Mouse (Mus musculus): ENCODE data around the gene Adamtsl4. TPM values are rescaled to one million over a fixed set of nuclear protein-coding genes. Genes with fewer than 3 reads are reported as not detected.

The Adamtsl4 gene
- total and polyA plus RNA-seq, 2 experiments from 2014 or later, result 1.0 to 1.4 TPM

DNA sequence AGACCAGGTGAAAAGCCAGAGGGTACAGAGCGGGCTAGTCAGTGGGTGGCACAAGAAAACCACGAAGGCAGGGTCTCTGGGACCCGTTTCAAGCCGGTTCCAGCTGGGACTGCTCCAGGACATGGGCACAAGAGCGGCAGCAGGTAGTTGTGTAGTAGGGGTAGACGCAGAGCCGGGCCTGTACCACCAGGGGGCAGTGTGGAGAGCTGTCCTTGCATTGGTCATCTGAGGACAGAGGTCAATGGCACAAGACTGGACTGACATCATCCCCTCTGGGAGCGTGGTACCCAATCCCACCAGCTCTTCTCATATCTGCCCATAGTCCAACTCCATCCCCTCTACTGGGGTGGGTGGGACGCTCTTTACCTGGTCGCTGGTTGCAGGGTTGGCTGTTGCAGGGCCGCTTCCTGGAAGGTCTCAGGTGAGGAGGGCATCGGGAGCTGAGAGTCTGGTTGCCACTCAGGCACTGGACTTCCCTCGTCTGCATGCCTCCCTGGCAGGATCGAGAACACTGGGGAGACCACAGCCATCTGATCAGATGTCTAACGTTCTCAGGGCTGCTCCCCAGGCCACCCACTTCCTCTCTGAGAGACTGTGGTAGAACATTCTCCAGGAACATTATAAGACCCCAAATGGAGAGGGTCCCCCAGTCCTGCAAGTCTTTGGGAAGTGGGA lies 10.8 kb downstream of the Adamtsl4 start:
- WGBS, result 59% methylated on average over 15 of the region's 15 CpGs
- peak; percentile 67 for TF ChIP-seq CTCF (IDR thresholded peaks at IDR 0.05)
- H3K9ac ChIP-seq (replicated peaks; ENCODE audit: low read length, poor library complexity, severe bottlenecking), result no peak overlapping the region

DNA sequence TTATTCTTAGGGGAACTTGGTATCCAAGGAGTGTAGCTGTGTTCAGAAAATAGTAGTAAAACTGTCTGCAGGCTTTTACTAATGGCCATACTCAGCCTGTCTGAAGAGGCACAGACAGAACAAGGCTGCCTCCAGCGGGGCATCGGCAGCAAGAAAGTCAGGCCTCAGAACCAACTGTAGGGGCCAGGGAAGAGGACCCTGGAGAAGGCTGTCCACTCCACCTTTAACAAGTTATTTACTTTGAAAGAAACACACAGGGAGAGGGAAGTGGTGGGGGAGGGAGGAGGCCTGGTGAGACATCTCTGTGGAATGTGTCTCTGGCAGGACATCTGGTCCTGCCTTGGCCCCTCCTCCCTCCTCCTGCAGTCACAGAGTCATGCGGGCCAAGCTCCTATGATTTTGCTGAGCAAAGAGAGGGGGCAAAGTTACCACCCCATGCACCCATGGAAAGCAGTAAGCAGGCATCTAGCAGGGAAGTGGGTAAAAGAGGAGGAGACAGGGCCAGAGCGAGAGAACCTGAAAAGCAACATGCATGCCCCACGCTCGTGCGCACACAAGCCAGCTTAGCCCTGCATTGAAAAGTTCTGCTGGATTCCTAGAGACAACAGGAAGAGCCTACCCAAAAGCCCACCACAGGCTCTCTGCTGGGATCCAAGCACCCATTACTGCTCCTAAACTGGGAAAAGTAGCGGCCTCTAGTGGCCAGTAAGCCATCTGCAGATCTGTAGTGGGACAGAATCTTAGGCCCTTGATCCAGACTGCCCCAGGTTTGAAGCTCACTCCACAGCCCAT lies 12.2 kb downstream of the Adamtsl4 start:
- no peaks in the 10 kb centered on the region for H3K27me3 ChIP-seq (ENCODE audit: insufficient read depth, low read length)
- no peaks in the 10 kb centered on the region for H3K36me3 ChIP-seq (ENCODE audit: insufficient read depth, low read length)
- peak; percentile 74 for DNase-seq (ENCODE audit: low spot score)
- H3K4me1 ChIP-seq (ENCODE audit: insufficient read depth, low read length), result no peaks in the 10 kb centered on the region
- H3K9me3 ChIP-seq (ENCODE audit: low read length), result no peaks in the 10 kb centered on the region
- 0 out of 2 replicates have a peak overlapping the region, but pooled peaks have one; percentile 13 for H3K9ac ChIP-seq (replicated peaks; ENCODE audit: low read length, poor library complexity, severe bottlenecking)
- no peak overlapping the region for H3K4me3 ChIP-seq (ENCODE audit: low read depth, low read length)
- H3K27ac ChIP-seq (ENCODE audit: low read depth, low read length), result peak overlapping the region; percentile 65
- no peak overlapping the region for H3K4me2 ChIP-seq (ENCODE audit: low read depth, low read length, poor library complexity, severe bottlenecking)
- TF ChIP-seq CTCF (IDR thresholded peaks at IDR 0.05), result peak; percentile 83
- no peak for ATAC-seq (ENCODE audit: low FRiP score)
- 34% methylated on average over 8 of the region's 8 CpGs for WGBS

More for the DNA sequence above, 10.8 kb downstream of the Adamtsl4 start:
- no peaks in the 10 kb centered on the region for H3K27me3 ChIP-seq (ENCODE audit: insufficient read depth, low read length)
- H3K4me3 ChIP-seq (ENCODE audit: low read depth, low read length), result no peak overlapping the region
- no peak overlapping the region for H3K27ac ChIP-seq (ENCODE audit: low read depth, low read length)
- DNase-seq (ENCODE audit: low spot score) (peak; percentile 53), ATAC-seq (ENCODE audit: low FRiP score) (no peak)
- H3K4me1 ChIP-seq (ENCODE audit: insufficient read depth, low read length), result no peaks in the 10 kb centered on the region
- H3K36me3 ChIP-seq (ENCODE audit: insufficient read depth, low read length), result no peaks in the 10 kb centered on the region
- H3K9me3 ChIP-seq (ENCODE audit: low read length), result no peaks in the 10 kb centered on the region
- H3K4me2 ChIP-seq (ENCODE audit: low read depth, low read length, poor library complexity, severe bottlenecking), result no peak overlapping the region

DNA sequence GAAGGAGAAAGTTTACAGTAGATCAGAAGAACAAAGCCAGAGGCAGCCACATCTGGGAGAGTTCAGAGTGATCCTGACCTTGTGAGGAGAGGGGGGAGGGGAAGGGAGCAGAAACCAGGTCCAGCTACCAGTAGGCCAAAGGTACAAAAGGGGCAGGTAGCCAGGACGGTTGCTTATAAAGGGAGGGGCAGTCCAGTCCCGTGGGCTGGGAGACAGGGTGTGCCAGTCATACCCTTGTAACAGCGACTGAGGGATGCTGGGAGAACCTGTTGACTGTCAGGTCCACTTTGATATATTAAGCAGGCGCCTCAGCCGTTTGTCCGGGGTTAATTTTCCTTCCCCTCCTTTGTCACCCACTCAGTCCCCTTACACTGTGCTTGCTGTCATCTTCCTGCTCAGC lies 12.9 kb downstream of the Adamtsl4 start:
- no peaks in the 10 kb centered on the region for H3K4me1 ChIP-seq (ENCODE audit: insufficient read depth, low read length)
- DNase-seq (ENCODE audit: low spot score) (no peak), ATAC-seq (ENCODE audit: low FRiP score) (no peak)
- no peak overlapping the region for H3K4me3 ChIP-seq (ENCODE audit: low read depth, low read length)
- no peak for TF ChIP-seq CTCF (IDR thresholded peaks at IDR 0.05)
- no peaks in the 10 kb centered on the region for H3K27me3 ChIP-seq (ENCODE audit: insufficient read depth, low read length)
- H3K9me3 ChIP-seq (ENCODE audit: low read length), result no peaks in the 10 kb centered on the region
- H3K4me2 ChIP-seq (ENCODE audit: low read depth, low read length, poor library complexity, severe bottlenecking), result no peak overlapping the region
- H3K36me3 ChIP-seq (ENCODE audit: insufficient read depth, low read length), result no peaks in the 10 kb centered on the region
- 32% methylated on average over 6 of the region's 6 CpGs for WGBS
- 0 out of 2 replicates have a peak overlapping the region, but pooled peaks have one; percentile 13 for H3K9ac ChIP-seq (replicated peaks; ENCODE audit: low read length, poor library complexity, severe bottlenecking)
- peak overlapping the region; percentile 65 for H3K27ac ChIP-seq (ENCODE audit: low read depth, low read length)

DNA sequence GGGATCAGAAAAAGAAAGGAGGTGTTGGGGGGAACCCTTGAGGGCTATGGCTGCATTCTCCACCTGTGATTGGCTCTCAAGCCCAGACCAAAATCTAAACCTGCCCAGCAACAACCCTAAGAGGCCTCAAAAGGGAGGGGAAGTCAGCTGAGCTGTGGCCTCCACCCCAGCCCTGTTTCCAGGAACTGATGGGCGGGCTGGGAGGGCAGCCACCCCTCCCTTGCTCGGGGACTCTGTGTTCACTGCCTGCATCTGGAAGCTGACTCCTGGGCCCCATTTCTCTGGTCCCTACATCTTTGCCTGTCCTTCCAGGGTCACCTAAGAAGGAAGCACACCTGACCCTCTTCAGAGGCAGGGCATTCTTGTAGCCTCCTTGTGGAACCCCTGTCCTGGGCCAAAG lies 13.5 kb downstream of the Adamtsl4 start:
- Histone ChIP-seq H3K27me3 (ENCODE audit: insufficient read depth, low read length) (no peaks in the 10 kb centered on the region), H3K36me3 (ENCODE audit: insufficient read depth, low read length) (no peaks in the 10 kb centered on the region), H3K4me1 (ENCODE audit: insufficient read depth, low read length) (no peaks in the 10 kb centered on the region), H3K9me3 (ENCODE audit: low read length) (no peaks in the 10 kb centered on the region), H3K4me2 (ENCODE audit: low read depth, low read length, poor library complexity, severe bottlenecking) (no peak overlapping the region), H3K9ac (replicated peaks; ENCODE audit: low read length, poor library complexity, severe bottlenecking) (no peak overlapping the region), H3K4me3 (ENCODE audit: low read depth, low read length) (no peak overlapping the region), H3K27ac (ENCODE audit: low read depth, low read length) (peak overlapping the region; percentile 62; the same call in 1 of the 2 replicates)
- ATAC-seq (ENCODE audit: low FRiP score) (no peak), DNase-seq (ENCODE audit: low spot score) (peak; percentile 40)
- no peak for TF ChIP-seq CTCF (IDR thresholded peaks at IDR 0.05)
- WGBS, result 38% methylated on average over 2 of the region's 2 CpGs

DNA sequence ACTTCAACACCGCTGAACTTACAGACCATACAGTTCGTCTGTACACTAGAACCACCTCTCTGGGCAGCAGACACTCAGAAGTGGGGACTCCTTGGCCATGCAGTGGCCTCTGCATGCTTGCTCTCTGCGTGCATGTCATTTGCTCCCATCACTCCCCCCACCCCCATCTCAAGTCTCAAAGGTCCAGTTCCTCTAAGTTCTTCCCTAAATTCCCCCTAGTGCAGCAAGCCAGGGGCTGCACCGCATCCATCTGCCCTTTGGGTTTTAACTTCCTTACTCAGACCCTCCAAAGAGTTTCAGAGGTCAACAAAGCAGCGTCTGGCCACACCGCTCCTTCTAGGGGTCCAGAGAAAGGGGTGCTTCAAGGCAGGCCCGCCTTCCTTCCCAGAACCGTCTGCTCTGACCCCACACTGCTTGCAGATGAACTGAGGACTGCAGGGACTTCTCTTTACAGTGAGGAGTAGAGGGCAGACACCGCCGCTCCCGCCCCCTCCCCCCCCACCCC lies 14.0 kb downstream of the Adamtsl4 start:
- Histone ChIP-seq H3K4me2 (ENCODE audit: low read depth, low read length, poor library complexity, severe bottlenecking) (no peak overlapping the region), H3K4me1 (ENCODE audit: insufficient read depth, low read length) (no peaks in the 10 kb centered on the region), H3K9me3 (ENCODE audit: low read length) (no peaks in the 10 kb centered on the region), H3K27me3 (ENCODE audit: insufficient read depth, low read length) (no peaks in the 10 kb centered on the region), H3K4me3 (ENCODE audit: low read depth, low read length) (no peak overlapping the region), H3K9ac (replicated peaks; ENCODE audit: low read length, poor library complexity, severe bottlenecking) (no peak overlapping the region), H3K36me3 (ENCODE audit: insufficient read depth, low read length) (no peaks in the 10 kb centered on the region), H3K27ac (ENCODE audit: low read depth, low read length) (peak overlapping the region; percentile 62)
- ATAC-seq (ENCODE audit: low FRiP score), result no peak
- DNase-seq (ENCODE audit: low spot score), result no peak
- 30% methylated on average over 11 of the region's 11 CpGs for WGBS
- no peak for TF ChIP-seq CTCF (IDR thresholded peaks at IDR 0.05)

Data from midbrain, postnatal 0 days (tissue).